Mouse (Mus musculus) limb, embryonic 11.5 days (tissue): Measurements from ENCODE around the gene Wars2. TPM values are rescaled to one million over a fixed set of nuclear protein-coding genes. Genes with fewer than 3 reads are reported as not detected.

Source experiments
- ATAC-seq: fragments of 200-750 bp; cut with Nextera tagmentation; 2 replicates; pipeline ENCODE4 v1.8.0; 2017; ENCODE audit warnings: low read depth; ENCODE audit not compliant: insufficient number of reproducible peaks, low FRiP score, low TSS enrichment
- DNase-seq: peaks from one replicate; pipeline ENCODE4 v3.0.0-alpha.2; 2015; ENCODE audit warnings: low spot score
- H3K27ac ChIP-seq: fragments of 300-500 bp; sonication (generic); replicated peaks from 2 replicates; pipeline ENCODE4 v1.5.1; 2014; ENCODE audit warnings: low read depth, mild to moderate bottlenecking, low read length
- H3K27me3 ChIP-seq: fragments of 300-500 bp; sonication (generic); 2 replicates; pipeline ENCODE4 v1.6.1; 2014; ENCODE audit warnings: mild to moderate bottlenecking, low read length, mixed read lengths; ENCODE audit not compliant: control insufficient read depth, insufficient read depth
- H3K36me3 ChIP-seq: fragments of 300-500 bp; sonication (generic); 2 replicates; pipeline ENCODE4 v1.6.1; 2014; ENCODE audit warnings: mild to moderate bottlenecking, low read length, moderate library complexity, mixed read lengths; ENCODE audit not compliant: control insufficient read depth, insufficient read depth
- H3K4me1 ChIP-seq: fragments of 300-500 bp; sonication (generic); 2 replicates; pipeline ENCODE4 v1.6.1; 2014; ENCODE audit warnings: low read length, mixed read lengths; ENCODE audit not compliant: control insufficient read depth, insufficient read depth
- H3K4me2 ChIP-seq: fragments of 300-500 bp; sonication (generic); 2 replicates; pipeline ENCODE4 v1.6.1; 2014; ENCODE audit warnings: low read depth, mild to moderate bottlenecking, moderate library complexity; ENCODE audit not compliant: severe bottlenecking
- H3K4me3 ChIP-seq: fragments of 300-500 bp; sonication (generic); 2 replicates; pipeline ENCODE4 v1.5.1; 2014; ENCODE audit warnings: low read depth, low read length
- H3K9ac ChIP-seq: fragments of 300-500 bp; sonication (generic); 2 replicates; pipeline ENCODE4 v1.6.1; 2014; ENCODE audit warnings: mild to moderate bottlenecking, low read length
- H3K9me3 ChIP-seq: fragments of 300-500 bp; sonication (generic); 2 replicates; pipeline ENCODE4 v1.6.1; 2016; ENCODE audit warnings: low read length; ENCODE audit not compliant: control insufficient read depth
- WGBS: fragments of 180-500 bp; shearing (Covaris S2); extraction: QIAGEN DNeasy Blood & Tissue Kit; methylation state at CpG from one replicate; pipeline ENCODE4 v1.1.7; 2014; 5-methylcytosine and 5-hydroxymethylcytosine counted together
- polyA plus RNA-seq: library from polyadenylated mRNA; unstranded; fragments of >200 nt; fragmentation: Nextera tagmentation; extraction: Ambion mirVana; gene quantifications from 2 replicates; pipeline ENCODE4 v1.2.1, GENCODE M21; 2014

Gene Wars2
- polyA plus RNA-seq, 1 experiment from 2014 or later, result 8.9 TPM

- peaks cover 35% of the 10 kb centered on the region for H3K4me1 ChIP-seq
- H3K4me3 ChIP-seq, result no peak overlapping the region; the same call in 1 of the 2 replicates
- H3K4me2 ChIP-seq, result peak overlapping the region; percentile 88; the same call in 1 of the 2 replicates
- no peaks in the 10 kb centered on the region for H3K36me3 ChIP-seq
- DNase-seq, result no peak
- 39% methylated on average over 2 of the region's 2 CpGs for WGBS
- H3K9me3 ChIP-seq, result no peaks in the 10 kb centered on the region
- ATAC-seq, result no peak
- peak overlapping the region; percentile 77; the same call in 1 of the 2 replicates for H3K9ac ChIP-seq
- H3K27me3 ChIP-seq, result no peaks in the 10 kb centered on the region
- no peak overlapping the region for H3K27ac ChIP-seq
Measured at GRCm38 (mm10) chr3:99260395-99260794, 119.5 kb downstream of the Wars2 start.

DNA sequence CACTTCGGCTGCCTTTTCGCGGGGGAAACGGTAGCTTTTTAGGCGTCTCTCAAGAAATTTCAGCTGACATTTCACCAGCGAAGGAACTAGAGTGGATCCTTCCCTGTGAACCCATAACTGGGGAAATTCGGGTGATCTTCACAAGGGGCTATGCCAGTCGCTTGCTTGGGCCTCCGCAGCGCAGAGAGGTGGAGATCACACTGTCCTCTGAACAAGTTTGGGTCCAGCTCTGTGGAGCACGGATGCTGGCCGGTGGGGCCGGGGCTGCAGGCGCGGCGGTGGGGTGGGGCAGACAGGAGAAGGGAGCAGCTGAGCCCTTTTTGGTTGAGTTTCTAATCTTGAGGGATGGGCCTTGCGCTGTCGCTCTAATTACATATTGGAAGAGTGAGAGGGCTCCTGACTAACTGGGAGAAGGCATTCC lies 120.5 kb downstream of the Wars2 start:
- WGBS, result 1% methylated on average over 18 of the region's 18 CpGs
- Histone ChIP-seq H3K36me3 (no peaks in the 10 kb centered on the region), H3K9ac (peak overlapping the region; percentile 76), H3K27ac (peak overlapping the region; percentile 85), H3K4me3 (peak overlapping the region; percentile 25), H3K4me2 (peak overlapping the region; percentile 56), H3K9me3 (no peaks in the 10 kb centered on the region), H3K4me1 (peaks cover 35% of the 10 kb centered on the region), H3K27me3 (no peaks in the 10 kb centered on the region)
- ATAC-seq, result no peak
- DNase-seq, result peak; percentile 55

- 3% methylated on average over 2 of the region's 2 CpGs for WGBS
- DNase-seq, result peak; percentile 60
Measured at GRCm38 (mm10) chr3:99261986-99262385, 121.1 kb downstream of the Wars2 start.

DNA sequence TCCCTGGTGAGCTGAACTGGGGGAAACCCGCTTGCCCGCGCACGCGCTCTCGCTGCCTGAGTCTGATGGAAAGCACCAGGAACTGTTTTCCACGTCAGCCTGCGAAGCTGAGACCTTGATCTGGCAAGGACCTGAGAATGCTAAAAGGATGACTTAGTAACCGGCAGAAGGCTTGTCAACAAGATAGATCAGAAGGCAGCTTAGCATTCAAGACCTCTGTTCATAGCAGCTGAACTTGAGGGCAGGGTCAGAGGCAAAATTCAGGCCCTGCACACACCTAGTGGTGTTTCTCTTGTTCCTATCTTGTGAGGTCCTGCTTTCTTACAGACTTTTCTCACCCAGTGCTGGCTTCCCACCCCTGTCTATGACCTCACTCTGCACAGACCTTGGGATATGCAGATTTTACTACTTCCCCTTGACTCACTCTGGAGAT lies 122.6 kb downstream of the Wars2 start:
- 22% methylated on average over 9 of the region's 9 CpGs for WGBS
- Histone ChIP-seq H3K4me3 (no peak overlapping the region), H3K27me3 (no peaks in the 10 kb centered on the region), H3K9me3 (no peaks in the 10 kb centered on the region), H3K4me1 (peaks cover 33% of the 10 kb centered on the region), H3K27ac (no peak overlapping the region), H3K36me3 (no peaks in the 10 kb centered on the region), H3K9ac (no peak overlapping the region), H3K4me2 (peak overlapping the region; percentile 15; the same call in 1 of the 2 replicates)
- DNase-seq (peak; percentile 60), ATAC-seq (no peak)

More at GRCm38 (mm10) chr3:99261986-99262385, 121.1 kb downstream of the Wars2 start:
- Histone ChIP-seq H3K4me1 (peaks cover 35% of the 10 kb centered on the region), H3K36me3 (no peaks in the 10 kb centered on the region), H3K9me3 (no peaks in the 10 kb centered on the region), H3K27ac (0 out of 2 replicates have a peak overlapping the region, but pooled peaks have one; percentile 52), H3K4me3 (peak overlapping the region; percentile 25; the same call in 1 of the 2 replicates), H3K4me2 (peak overlapping the region; percentile 56), H3K27me3 (no peaks in the 10 kb centered on the region), H3K9ac (peak overlapping the region; percentile 76)
- ATAC-seq, result no peak

- Histone ChIP-seq H3K9ac (no peak overlapping the region; the same call in 1 of the 2 replicates), H3K27me3 (no peaks in the 10 kb centered on the region), H3K36me3 (no peaks in the 10 kb centered on the region), H3K4me2 (no peak overlapping the region), H3K4me1 (peaks cover 31% of the 10 kb centered on the region), H3K4me3 (no peak overlapping the region), H3K9me3 (no peaks in the 10 kb centered on the region), H3K27ac (no peak overlapping the region)
- 41% methylated on average over 7 of the region's 7 CpGs for WGBS
- DNase-seq, result no peak
- no peak for ATAC-seq
Measured at GRCm38 (mm10) chr3:99264695-99265094, 123.8 kb downstream of the Wars2 start.

DNA sequence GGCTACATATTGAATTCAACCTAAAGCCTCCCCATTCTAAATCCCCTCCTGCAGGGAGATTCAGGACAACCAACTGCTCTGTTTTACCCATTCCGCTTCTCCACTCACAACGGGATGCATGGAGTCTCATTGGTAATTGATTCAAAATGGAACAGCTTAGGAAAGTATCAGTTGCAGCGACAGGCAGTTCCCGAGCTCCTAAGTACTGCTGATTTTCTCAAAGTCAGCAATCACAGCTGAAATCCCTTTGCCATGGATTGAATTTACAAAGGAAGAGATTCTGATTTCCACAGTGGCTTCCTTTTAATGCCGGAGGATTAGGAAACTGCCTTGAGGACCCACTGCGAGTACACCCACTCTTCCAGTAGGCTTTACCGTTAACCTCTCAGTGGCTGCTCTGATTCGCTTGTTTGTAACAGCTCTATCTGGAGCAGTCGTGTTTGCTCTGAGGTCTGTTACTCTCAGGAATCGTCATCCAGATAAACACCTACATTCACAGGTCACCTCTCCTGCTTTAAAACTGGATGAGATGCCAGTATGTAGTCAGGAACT lies 126.0 kb downstream of the Wars2 start:
- peaks cover 2% of the 10 kb centered on the region; the same call in 1 of the 2 replicates for H3K36me3 ChIP-seq
- H3K27ac ChIP-seq, result no peak overlapping the region
- H3K9me3 ChIP-seq, result no peaks in the 10 kb centered on the region
- no peaks in the 10 kb centered on the region for H3K27me3 ChIP-seq
- peaks cover 21% of the 10 kb centered on the region for H3K4me1 ChIP-seq
- H3K4me3 ChIP-seq, result no peak overlapping the region
- H3K9ac ChIP-seq, result no peak overlapping the region
- WGBS, result 48% methylated on average over 10 of the region's 10 CpGs
- ATAC-seq, result no peak
- DNase-seq, result no peak
- H3K4me2 ChIP-seq, result no peak overlapping the region

- Histone ChIP-seq H3K4me1 (peaks cover 16% of the 10 kb centered on the region; the same call in 1 of the 2 replicates), H3K4me2 (no peak overlapping the region), H3K27me3 (no peaks in the 10 kb centered on the region), H3K4me3 (no peak overlapping the region), H3K9me3 (no peaks in the 10 kb centered on the region), H3K27ac (no peak overlapping the region), H3K36me3 (no peaks in the 10 kb centered on the region; the same call in 1 of the 2 replicates), H3K9ac (no peak overlapping the region)
- ATAC-seq, result no peak
- 22% methylated on average over 12 of the region's 12 CpGs for WGBS
- peak; percentile 57 for DNase-seq
Measured at GRCm38 (mm10) chr3:99277973-99278580, 137.2 kb downstream of the Wars2 start.

- Histone ChIP-seq H3K9ac (no peak overlapping the region), H3K27me3 (no peaks in the 10 kb centered on the region), H3K36me3 (no peaks in the 10 kb centered on the region; the same call in 1 of the 2 replicates), H3K9me3 (no peaks in the 10 kb centered on the region), H3K4me2 (no peak overlapping the region), H3K27ac (no peak overlapping the region), H3K4me3 (no peak overlapping the region), H3K4me1 (peaks cover 16% of the 10 kb centered on the region; the same call in 1 of the 2 replicates)
- ATAC-seq (no peak), DNase-seq (no peak)
- WGBS, result 86% methylated on average over 3 of the region's 3 CpGs
Measured at GRCm38 (mm10) chr3:99279718-99280117, 138.8 kb downstream of the Wars2 start.
